Mouse (Mus musculus): ENCODE data around the gene Zw10.

The Zw10 gene

GRCm38 (mm10) chr9:49055333-49056205, at the start of gene Zw10:
TSS of gene Zw10 (plus strand) at chr9:49055613.
- DNase-seq: peak; percentile 95

GRCm38 (mm10) chr9:49015824-49016223, 39.6 kb upstream of the Zw10 start:
- DNase-seq: no peak

GRCm38 (mm10) chr9:49021289-49021688, 34.1 kb upstream of the Zw10 start:
- no peak for DNase-seq

GRCm38 (mm10) chr9:49023956-49024355, 31.5 kb upstream of the Zw10 start:
- no peak for DNase-seq

GRCm38 (mm10) chr9:49024529-49024928, 30.9 kb upstream of the Zw10 start:
- no peak for DNase-seq

- DNase-seq: no peak
These were observed 20.6 kb upstream of the Zw10 start for GRCm38 (mm10) chr9:49034764-49035163.

- no peak for DNase-seq
These were observed 4.5 kb upstream of the Zw10 start for GRCm38 (mm10) chr9:49050901-49051300.

GRCm38 (mm10) chr9:49051349-49051748, 4.1 kb upstream of the Zw10 start:
- DNase-seq: peak; percentile 44 to 50

- DNase-seq: no peak
These were observed 1.4 kb upstream of the Zw10 start for GRCm38 (mm10) chr9:49054028-49054427.

- DNase-seq: no peak
These were observed 21.4 kb downstream of the Zw10 start for GRCm38 (mm10) chr9:49076847-49077246.

GRCm38 (mm10) chr9:49081107-49081506, 25.7 kb downstream of the Zw10 start, which contains the start of gene Tmprss5:
TSS of gene Tmprss5 (plus strand) at chr9:49081260.
- no peak for DNase-seq

GRCm38 (mm10) chr9:49081561-49081960, 26.1 kb downstream of the Zw10 start:
- DNase-seq: peak; percentile 21 to 52

- DNase-seq: no peak
These were observed 31.9 kb downstream of the Zw10 start for GRCm38 (mm10) chr9:49087317-49087716.

GRCm38 (mm10) chr9:49098871-49099270, 43.5 kb downstream of the Zw10 start:
- DNase-seq: no peak

- DNase-seq: no peak
These were observed 46.9 kb downstream of the Zw10 start for GRCm38 (mm10) chr9:49102328-49102727.

GRCm38 (mm10) chr9:49109101-49109500, 53.7 kb downstream of the Zw10 start:
- DNase-seq: no peak

- peak in 1 of 2 experiments; percentile 25 for DNase-seq
These were observed 55.2 kb downstream of the Zw10 start for GRCm38 (mm10) chr9:49110476-49111220.

- no peak for DNase-seq
These were observed 55.9 kb downstream of the Zw10 start for GRCm38 (mm10) chr9:49111296-49111695.

- no peak for DNase-seq
These were observed 62.9 kb downstream of the Zw10 start for GRCm38 (mm10) chr9:49118271-49118825.

GRCm38 (mm10) chr9:49119759-49120158, 64.3 kb downstream of the Zw10 start:
- no peak for DNase-seq

GRCm38 (mm10) chr9:49125706-49126105, 70.3 kb downstream of the Zw10 start:
- DNase-seq: no peak

Data from lung, adult 18-20 months (tissue).